Mouse (Mus musculus) heart, postnatal 0 days (tissue): ENCODE measurements around the gene Irx6.

Experiments
- CTCF ChIP-seq: IDR thresholded peaks from 2 replicates; pipeline ENCODE4 v1.5.1; 2016; ENCODE audit warnings: antibody characterized with exemption, control low read depth, low read depth
- EP300 ChIP-seq: IDR thresholded peaks from 2 replicates; pipeline ENCODE4 v1.6.1; 2016; ENCODE audit warnings: antibody characterized with exemption, low read depth

GRCm38 (mm10) chr8:92724359-92724758, 50.3 kb downstream of the Irx6 start:
- TF ChIP-seq CTCF (no peak), EP300 (no peak)
